Mouse (Mus musculus) adrenal gland (tissue): ENCODE measurements around the gene Ltbr.

Source experiments
- intact Hi-C: fragments of 180-260 bp; cut with DNase I; formaldehyde crosslinking; loops from one replicate; pipeline ENCODE4 v1.15.1; 2025
- long read RNA-seq, 2 experiments: library from polyadenylated mRNA; unstranded; transcript quantifications; one replicate each; pipeline ENCODE4 v2.0.0; 2020; ENCODE audit warnings: borderline replicate concordance in 1 of 2; ENCODE audit not compliant: insufficient replicate concordance in 1 of 2

The Ltbr gene
- long read RNA-seq, experiment 1, transcript Ltbr-201 (10 exons, 2,107 nt) = major isoform, 17 of 25 reads
- long read RNA-seq, experiment 1, partial matches to known transcripts = 7 of 25 reads
- long read RNA-seq, experiment 1, other reads (novel, unspliced or antisense) = 1 of 25 reads
- long read RNA-seq, experiment 2, transcript Ltbr-201 (10 exons, 2,107 nt) = major isoform, 8 of 14 reads
- long read RNA-seq, experiment 2, partial matches to known transcripts = 6 of 14 reads
- long read RNA-seq, experiment 2, other reads (novel, unspliced or antisense) = 0 of 14 reads

GRCm38 (mm10) chr6:125313546-125314230 is at the start of gene Ltbr:
Gene Ltbr (minus strand): TSS chr6:125313885.
- intact Hi-C loops = loop anchor here (5.0 kb wide), 1 partner anchor 39 kb away; no protein-coding TSS in a partner anchor

- intact Hi-C loops = loop anchor here (5.0 kb wide), 1 partner anchor 36 kb away; no protein-coding TSS in a partner anchor
Measured at GRCm38 (mm10) chr6:125363021-125363420, 49.3 kb upstream of the Ltbr start.

- intact Hi-C loops = loop anchor here (5.0 kb wide), 1 partner anchor 34 kb away; no protein-coding TSS in a partner anchor
Measured at GRCm38 (mm10) chr6:125361467-125362291, 48.0 kb upstream of the Ltbr start.

GRCm38 (mm10) chr6:125360846-125361245 is 47.2 kb upstream of the Ltbr start:
- intact Hi-C loops = loop anchor here (5.0 kb wide), 1 partner anchor 34 kb away; no protein-coding TSS in a partner anchor

- intact Hi-C loops = loop anchor here (5.0 to 10.0 kb wide), 2 partner anchors 33 to 215 kb away; partner anchors contain the start of gene Iffo1
Measured at GRCm38 (mm10) chr6:125359999-125360398, 46.3 kb upstream of the Ltbr start.

- intact Hi-C loops = loop anchor here (10.0 kb wide), 1 partner anchor 213 kb away; the partner anchor contains the start of gene Iffo1
Measured at GRCm38 (mm10) chr6:125357334-125357733, 43.6 kb upstream of the Ltbr start.

GRCm38 (mm10) chr6:125356264-125356663 is 42.6 kb upstream of the Ltbr start:
- intact Hi-C loops = loop anchor here (10.0 kb wide), 1 partner anchor 211 kb away; the partner anchor contains the start of gene Iffo1

GRCm38 (mm10) chr6:125355197-125355741 is 41.6 kb upstream of the Ltbr start:
- intact Hi-C loops = loop anchor here (10.0 kb wide), 1 partner anchor 210 kb away; the partner anchor contains the start of gene Iffo1

- intact Hi-C loops = loop anchor here (5.0 to 10.0 kb wide), 2 partner anchors 42 to 210 kb away; partner anchors contain the start of genes Iffo1 and Ltbr
Measured at GRCm38 (mm10) chr6:125354352-125355151, 40.9 kb upstream of the Ltbr start.

- intact Hi-C loops = loop anchor here (5.0 to 10.0 kb wide), 2 partner anchors 41 to 209 kb away; partner anchors contain the start of genes Iffo1 and Ltbr
Measured at GRCm38 (mm10) chr6:125353655-125354054, 40.0 kb upstream of the Ltbr start.

- intact Hi-C loops = loop anchor here (5.0 to 10.0 kb wide), 2 partner anchors 41 to 208 kb away; partner anchors contain the start of genes Iffo1 and Ltbr
Measured at GRCm38 (mm10) chr6:125353221-125353620, 39.5 kb upstream of the Ltbr start.

- intact Hi-C loops = loop anchor here (5.0 to 10.0 kb wide), 2 partner anchors 41 to 208 kb away; partner anchors contain the start of genes Iffo1 and Ltbr
Measured at GRCm38 (mm10) chr6:125352811-125353210, 39.1 kb upstream of the Ltbr start.

- intact Hi-C loops = loop anchor here (5.0 to 10.0 kb wide), 2 partner anchors 40 to 207 kb away; partner anchors contain the start of genes Iffo1 and Ltbr
Measured at GRCm38 (mm10) chr6:125352046-125352384, 38.3 kb upstream of the Ltbr start.

- intact Hi-C loops = loop anchor here (5.0 to 10.0 kb wide), 2 partner anchors 39 to 207 kb away; partner anchors contain the start of genes Iffo1 and Ltbr
Measured at GRCm38 (mm10) chr6:125351368-125352045, 37.8 kb upstream of the Ltbr start.

- intact Hi-C loops = loop anchor here (5.0 to 10.0 kb wide), 2 partner anchors 39 to 206 kb away; partner anchors contain the start of genes Iffo1 and Ltbr
Measured at GRCm38 (mm10) chr6:125350995-125351324, 37.3 kb upstream of the Ltbr start.

- intact Hi-C loops = loop anchor here (5.0 to 10.0 kb wide), 2 partner anchors 38 to 206 kb away; partner anchors contain the start of genes Iffo1 and Ltbr
Measured at GRCm38 (mm10) chr6:125350231-125350994, 36.7 kb upstream of the Ltbr start.

GRCm38 (mm10) chr6:125349575-125350230 is 36.0 kb upstream of the Ltbr start:
- intact Hi-C loops = loop anchor here (5.0 to 10.0 kb wide), 2 partner anchors 37 to 205 kb away; partner anchors contain the start of genes Iffo1 and Ltbr
